Mouse (Mus musculus) heart, adult 9 months (tissue): ENCODE measurements at regions not wholly inside any gene's neighbourhood (a gene's known extent, or its start where the extent isn't known, plus 50 kb on each side); places are given as distances from the start of the nearest gene placed in this dataset.

ENCODE experiments used
- DNase-seq, 2 experiments: peaks; one replicate each; pipeline ENCODE4 v3.0.0; 2022; ENCODE audit warnings: low spot score in 2 of 2

- DNase-seq: no peak
Observed at GRCm38 (mm10) chr4:89401696-89402095, 90.9 kb upstream of the Cdkn2b start.

GRCm38 (mm10) chr4:89400342-89400741 lies 89.5 kb upstream of the Cdkn2b start:
- no peak for DNase-seq

- no peak for DNase-seq
Observed at GRCm38 (mm10) chr4:89399277-89399676, 88.4 kb upstream of the Cdkn2b start.

GRCm38 (mm10) chr4:89396020-89396419 lies 85.2 kb upstream of the Cdkn2b start:
- DNase-seq: no peak

- no peak for DNase-seq
Observed at GRCm38 (mm10) chr4:89395336-89395735, 84.5 kb upstream of the Cdkn2b start.

GRCm38 (mm10) chr4:89393251-89393711 lies 82.4 kb upstream of the Cdkn2b start:
- peak; percentile 49 to 53 for DNase-seq

GRCm38 (mm10) chr4:89392791-89393190 lies 82.0 kb upstream of the Cdkn2b start:
- no peak for DNase-seq

GRCm38 (mm10) chr4:89391463-89392308 lies 80.8 kb upstream of the Cdkn2b start:
- DNase-seq: no peak

GRCm38 (mm10) chr4:89383548-89383947 lies 72.7 kb upstream of the Cdkn2b start:
- DNase-seq: no peak

GRCm38 (mm10) chr4:89382434-89382976 lies 71.7 kb upstream of the Cdkn2b start:
- DNase-seq: no peak

GRCm38 (mm10) chr4:89381763-89382162 lies 70.9 kb upstream of the Cdkn2b start:
- no peak for DNase-seq

GRCm38 (mm10) chr4:89381077-89381476 lies 70.2 kb upstream of the Cdkn2b start:
- no peak for DNase-seq

GRCm38 (mm10) chr4:89380330-89380945 lies 69.6 kb upstream of the Cdkn2b start:
- no peak for DNase-seq

- DNase-seq: no peak
Observed at GRCm38 (mm10) chr4:89379622-89380329, 68.9 kb upstream of the Cdkn2b start.

GRCm38 (mm10) chr4:89372631-89373030 lies 61.8 kb upstream of the Cdkn2b start:
- no peak for DNase-seq

GRCm38 (mm10) chr4:89368850-89369524 lies 58.1 kb upstream of the Cdkn2b start:
- DNase-seq: no peak

GRCm38 (mm10) chr4:89366581-89367141 lies 55.8 kb upstream of the Cdkn2b start:
- no peak for DNase-seq

GRCm38 (mm10) chr4:89365875-89366274 lies 55.0 kb upstream of the Cdkn2b start:
- DNase-seq: no peak

GRCm38 (mm10) chr4:89363150-89363683 lies 52.4 kb upstream of the Cdkn2b start:
- DNase-seq: no peak

- DNase-seq: no peak
Observed at GRCm38 (mm10) chr4:89362650-89363049, 51.8 kb upstream of the Cdkn2b start.

- DNase-seq: no peak
Observed at GRCm38 (mm10) chr4:89361316-89361715, 50.5 kb upstream of the Cdkn2b start.
